Mouse (Mus musculus) embryo, embryonic 11.5 days (tissue): ENCODE measurements at regions not wholly inside any gene's neighbourhood (a gene's known extent, or its start where the extent isn't known, plus 50 kb on each side); places are given as distances from the start of the nearest gene placed in this dataset.
A peak's percentile ranks its signal among the peaks of the same experiment; 100 is the strongest.

ENCODE experiments used
- DNase-seq: peaks from one replicate; pipeline ENCODE4 v3.0.0-alpha.2; 2012; ENCODE audit warnings: low read depth, low spot score

GRCm38 (mm10) chr14:54185265-54185830 lies 68.6 kb downstream of the Dad1 start:
- DNase-seq = no peak

GRCm38 (mm10) chr14:54183873-54184272 lies 70.0 kb downstream of the Dad1 start:
- no peak for DNase-seq

- DNase-seq = no peak
Observed at GRCm38 (mm10) chr14:54182838-54183237, 71.1 kb downstream of the Dad1 start.

GRCm38 (mm10) chr14:54181306-54181705 lies 72.6 kb downstream of the Dad1 start:
- no peak for DNase-seq

GRCm38 (mm10) chr14:54180754-54181153 lies 73.2 kb downstream of the Dad1 start:
- no peak for DNase-seq

- no peak for DNase-seq
Observed at GRCm38 (mm10) chr14:54180271-54180670, 73.6 kb downstream of the Dad1 start.

GRCm38 (mm10) chr14:54178856-54179255 lies 75.0 kb downstream of the Dad1 start:
- DNase-seq = no peak

GRCm38 (mm10) chr14:54176469-54176868 lies 77.4 kb downstream of the Dad1 start:
- DNase-seq = no peak

GRCm38 (mm10) chr14:54175476-54175875 lies 78.4 kb downstream of the Dad1 start:
- DNase-seq = no peak

GRCm38 (mm10) chr14:54173316-54173715 lies 80.6 kb downstream of the Dad1 start:
- DNase-seq = no peak

GRCm38 (mm10) chr14:54169254-54169653 lies 84.7 kb downstream of the Dad1 start:
- DNase-seq = no peak

- DNase-seq = no peak
Observed at GRCm38 (mm10) chr14:54168414-54168931, 85.4 kb downstream of the Dad1 start.

GRCm38 (mm10) chr14:54166057-54166456 lies 87.8 kb downstream of the Dad1 start:
- DNase-seq = no peak

GRCm38 (mm10) chr14:54164874-54165273 lies 89.0 kb downstream of the Dad1 start:
- DNase-seq = no peak

GRCm38 (mm10) chr14:54161916-54162315 lies 92.0 kb downstream of the Dad1 start:
- DNase-seq = no peak

- DNase-seq = no peak
Observed at GRCm38 (mm10) chr14:54161206-54161605, 92.7 kb downstream of the Dad1 start.

- DNase-seq = no peak
Observed at GRCm38 (mm10) chr14:54159816-54160215, 94.1 kb downstream of the Dad1 start.

- no peak for DNase-seq
Observed at GRCm38 (mm10) chr14:54158214-54158965, 95.5 kb downstream of the Dad1 start.

GRCm38 (mm10) chr14:54156536-54156935 lies 97.4 kb downstream of the Dad1 start:
- DNase-seq = no peak

GRCm38 (mm10) chr14:54152485-54153235 lies 101.2 kb downstream of the Dad1 start:
- DNase-seq = peak; percentile 26

GRCm38 (mm10) chr14:54151921-54152320 lies 102.0 kb downstream of the Dad1 start:
- DNase-seq = no peak

- DNase-seq = no peak
Observed at GRCm38 (mm10) chr14:54151272-54151671, 102.6 kb downstream of the Dad1 start.
